Mouse (Mus musculus) forebrain, embryonic 12.5 days (tissue): ENCODE results near the gene Nmt1. TPM values are rescaled to one million over a fixed set of nuclear protein-coding genes. Genes with fewer than 3 reads are reported as not detected.

ENCODE experiments used
- ATAC-seq: fragments of 200-750 bp; cut with Nextera tagmentation; 2 replicates; pipeline ENCODE4 v1.8.0; 2017; ENCODE audit warnings: moderate TSS enrichment; ENCODE audit not compliant: low FRiP score
- H3K27ac ChIP-seq: fragments of 300-500 bp; sonication (generic); 2 replicates; pipeline ENCODE4 v1.5.1; 2016; ENCODE audit warnings: mild to moderate bottlenecking
- H3K27me3 ChIP-seq: fragments of 300-500 bp; sonication (generic); 2 replicates; pipeline ENCODE4 v1.6.1; 2016; ENCODE audit warnings: mild to moderate bottlenecking
- H3K36me3 ChIP-seq: fragments of 300-500 bp; sonication (generic); replicated peaks from 2 replicates; pipeline ENCODE4 v1.6.1; 2016; ENCODE audit warnings: mild to moderate bottlenecking
- H3K4me1 ChIP-seq: fragments of 300-500 bp; sonication (generic); 2 replicates; pipeline ENCODE4 v1.6.1; 2016
- H3K4me2 ChIP-seq: fragments of 300-500 bp; sonication (generic); 2 replicates; pipeline ENCODE4 v1.6.1; 2016; ENCODE audit warnings: mild to moderate bottlenecking, moderate library complexity
- H3K4me3 ChIP-seq: fragments of 300-500 bp; sonication (generic); replicated peaks from 2 replicates; pipeline ENCODE4 v1.5.1; 2016; ENCODE audit warnings: mild to moderate bottlenecking
- H3K9ac ChIP-seq: fragments of 300-500 bp; sonication (generic); 2 replicates; pipeline ENCODE4 v1.6.1; 2016; ENCODE audit warnings: mild to moderate bottlenecking
- H3K9me3 ChIP-seq: fragments of 300-500 bp; sonication (generic); 2 replicates; pipeline ENCODE4 v1.6.1; 2016
- WGBS: fragments of 180-500 bp; shearing (Covaris S2); methylation state at CpG from one replicate; pipeline ENCODE4 v1.1.7; 2016; 5-methylcytosine and 5-hydroxymethylcytosine counted together
- polyA plus RNA-seq: library from polyadenylated mRNA; unstranded; fragments of >200 nt; fragmentation: Nextera tagmentation; extraction: Ambion mirVana; gene quantifications from 2 replicates; pipeline ENCODE4 v1.2.1, GENCODE M21; 2016

Gene Nmt1
- 49.0 and 56.2 TPM in 2 replicates for polyA plus RNA-seq

DNA sequence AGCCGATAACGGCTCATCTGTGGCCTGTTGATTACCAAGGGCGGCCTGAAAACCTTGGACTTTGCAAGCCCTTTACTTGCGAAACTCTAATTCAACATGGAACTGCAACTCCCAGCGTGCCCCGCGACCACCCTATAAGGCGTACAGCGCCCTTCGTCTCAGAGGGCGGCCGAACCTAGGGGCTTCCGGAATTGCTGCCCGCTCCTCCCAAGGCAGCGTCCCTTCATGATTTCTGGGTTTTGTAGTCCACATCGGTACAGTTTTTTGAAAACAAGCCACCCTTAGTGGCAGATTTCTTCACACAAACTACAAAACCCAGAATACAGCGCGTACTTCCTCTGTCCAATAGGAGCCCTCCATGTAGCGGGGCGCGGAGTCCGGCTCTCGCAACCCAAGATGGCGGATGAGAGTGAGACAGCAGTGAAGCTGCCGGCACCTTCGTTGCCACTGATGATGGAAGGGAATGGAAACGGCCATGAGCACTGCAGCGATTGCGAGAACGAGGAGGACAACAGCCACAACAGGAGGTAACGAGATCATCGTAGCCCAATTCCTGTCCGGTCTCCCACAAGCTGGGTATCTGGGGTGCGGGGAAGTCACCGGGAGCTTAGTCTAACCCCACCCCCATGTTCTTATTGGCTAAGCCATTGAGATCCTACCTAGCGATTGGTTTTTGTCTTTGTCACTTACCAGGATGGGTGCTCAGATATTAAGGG lies at the start of gene Nmt1, which contains the start of gene Dcakd:
TSS of gene Nmt1 (plus strand) at position 15 of the 716 bp plus-strand sequence.
TSS of gene Dcakd (minus strand) at position 158 of the 716 bp plus-strand sequence.
- H3K4me3 ChIP-seq: peak within 1 kb of the TSS; percentile 62
- H3K4me1 ChIP-seq: peaks cover 30% of the 10 kb centered on the region
- ATAC-seq: peak; percentile 99
- peaks cover 16% of the 10 kb centered on the region for H3K36me3 ChIP-seq
- H3K9ac ChIP-seq: peak within 1 kb of the TSS; percentile 65
- WGBS: under 1% methylated on average over 36 of the region's 36 CpGs
- no peaks in the 10 kb centered on the region for H3K27me3 ChIP-seq
- H3K9me3 ChIP-seq: no peaks in the 10 kb centered on the region
- peak within 1 kb of the TSS; percentile 70 for H3K4me2 ChIP-seq
- H3K27ac ChIP-seq: peak within 1 kb of the TSS; percentile 65; the same call in 1 of the 2 replicates

DNA sequence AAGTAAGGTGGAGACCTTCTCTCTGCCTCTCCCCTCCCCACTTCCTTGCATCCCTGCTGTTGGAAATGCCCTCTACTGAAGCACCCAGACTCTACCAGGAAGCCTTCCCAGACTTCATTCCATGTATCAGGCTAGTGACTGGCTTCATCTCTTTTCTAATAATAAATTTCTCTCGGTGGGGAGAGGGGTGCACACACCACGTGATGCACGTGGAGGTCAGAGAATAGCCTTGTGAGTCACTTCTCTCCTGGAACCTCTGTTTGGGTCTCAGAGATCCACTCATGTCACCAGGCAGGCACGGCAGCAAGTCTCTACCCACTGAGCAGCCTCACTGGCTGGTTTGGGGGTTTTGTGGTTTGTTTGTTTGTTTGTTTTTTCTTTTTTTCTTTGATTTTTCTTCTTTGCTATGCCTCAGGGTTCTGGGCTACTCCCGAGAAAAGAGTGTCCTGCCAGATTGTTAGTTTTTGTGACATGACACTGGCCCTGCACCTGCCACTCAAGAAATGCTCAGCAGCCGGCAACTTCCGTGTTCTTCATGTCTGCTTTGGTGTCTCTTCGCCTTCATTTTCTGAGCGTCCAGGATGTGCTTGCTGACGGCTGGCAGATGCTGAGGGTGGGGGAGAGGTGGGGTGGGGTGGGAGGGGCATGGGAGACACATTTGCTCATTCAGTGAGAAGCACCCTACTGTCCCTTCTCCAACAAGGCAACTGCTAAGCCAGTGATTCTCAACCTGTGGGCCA lies 46.7 kb upstream of the Nmt1 start:
- Histone ChIP-seq H3K4me1 (peaks cover 12% of the 10 kb centered on the region), H3K27ac (no peak overlapping the region), H3K27me3 (peaks cover 7% of the 10 kb centered on the region), H3K4me2 (no peak overlapping the region), H3K36me3 (no peaks in the 10 kb centered on the region), H3K9me3 (no peaks in the 10 kb centered on the region), H3K4me3 (no peak overlapping the region), H3K9ac (no peak overlapping the region)
- no peak for ATAC-seq
- WGBS: 63% methylated on average over 10 of the region's 10 CpGs

DNA sequence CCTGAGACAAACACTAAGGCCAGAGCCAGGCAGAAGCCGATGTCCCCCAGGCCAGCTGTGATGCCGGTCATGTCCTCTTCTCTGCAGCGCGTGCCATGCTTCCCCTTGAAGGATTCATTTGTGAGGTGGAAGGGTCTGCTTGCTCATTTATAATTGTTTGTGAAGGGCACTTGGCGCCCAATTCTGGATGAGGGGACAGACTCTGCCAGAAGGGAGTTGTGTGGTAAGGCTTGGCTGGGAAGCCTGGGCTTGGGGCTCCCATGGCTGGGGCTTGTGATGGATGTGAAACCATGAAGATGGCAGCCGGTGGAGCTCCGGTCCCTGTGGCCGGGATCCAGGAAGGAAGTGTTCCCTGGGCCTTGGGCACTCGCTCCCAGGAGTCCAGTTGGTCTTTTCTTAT lies 43.9 kb upstream of the Nmt1 start:
- Histone ChIP-seq H3K36me3 (no peaks in the 10 kb centered on the region), H3K9ac (no peak overlapping the region), H3K4me1 (peaks cover 9% of the 10 kb centered on the region), H3K4me3 (no peak overlapping the region), H3K27me3 (peaks cover 18% of the 10 kb centered on the region), H3K27ac (no peak overlapping the region), H3K4me2 (no peak overlapping the region), H3K9me3 (no peaks in the 10 kb centered on the region)
- 87% methylated on average over 9 of the region's 9 CpGs for WGBS
- no peak for ATAC-seq

DNA sequence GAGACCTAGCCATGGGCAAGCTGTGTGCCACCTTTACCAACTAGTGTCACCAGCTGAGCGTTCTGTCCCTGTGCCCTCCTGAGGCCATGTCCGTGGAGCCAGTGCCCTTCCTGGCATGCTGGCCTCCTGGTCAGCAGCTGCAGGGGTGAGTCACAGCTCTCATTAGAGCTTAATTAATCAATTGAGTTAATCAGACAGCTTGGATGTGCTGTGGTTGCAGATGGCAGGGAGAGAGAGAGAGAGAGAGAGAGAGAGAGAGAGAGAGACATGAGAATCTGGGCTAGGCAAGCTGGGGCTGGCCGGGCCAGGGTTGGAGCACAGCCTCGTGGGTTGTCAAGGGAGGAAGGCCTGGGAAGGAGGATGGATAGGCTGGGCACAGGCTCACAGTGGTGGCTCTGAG lies 43.4 kb upstream of the Nmt1 start:
- H3K4me3 ChIP-seq: no peak overlapping the region
- 46% methylated on average over 4 of the region's 4 CpGs for WGBS
- ATAC-seq: no peak
- H3K9ac ChIP-seq: no peak overlapping the region; the same call in 1 of the 2 replicates
- no peaks in the 10 kb centered on the region for H3K36me3 ChIP-seq
- H3K27me3 ChIP-seq: peaks cover 23% of the 10 kb centered on the region
- no peaks in the 10 kb centered on the region for H3K9me3 ChIP-seq
- H3K27ac ChIP-seq: no peak overlapping the region
- H3K4me1 ChIP-seq: peaks cover 12% of the 10 kb centered on the region
- no peak overlapping the region for H3K4me2 ChIP-seq

DNA sequence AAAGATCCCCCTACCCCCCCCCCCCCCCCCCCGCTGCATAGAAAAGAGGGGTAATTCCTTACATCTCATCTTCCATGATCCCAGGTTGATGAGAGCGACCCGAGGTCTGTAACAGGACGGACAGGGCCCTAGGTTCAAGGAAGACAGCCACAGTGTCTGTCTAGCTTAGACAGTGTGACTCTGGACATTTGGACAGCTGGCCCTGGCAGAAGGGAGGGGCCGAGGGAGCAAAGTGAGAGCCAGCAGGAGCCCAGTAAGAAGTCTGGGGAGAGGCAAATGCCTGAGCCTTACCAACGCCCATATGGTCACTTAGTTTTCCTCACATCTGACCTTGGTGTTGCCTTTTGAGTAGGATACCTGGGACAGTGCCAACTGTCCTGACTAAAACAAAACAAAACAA lies 42.8 kb upstream of the Nmt1 start:
- 61% methylated on average over 6 of the region's 6 CpGs for WGBS

DNA sequence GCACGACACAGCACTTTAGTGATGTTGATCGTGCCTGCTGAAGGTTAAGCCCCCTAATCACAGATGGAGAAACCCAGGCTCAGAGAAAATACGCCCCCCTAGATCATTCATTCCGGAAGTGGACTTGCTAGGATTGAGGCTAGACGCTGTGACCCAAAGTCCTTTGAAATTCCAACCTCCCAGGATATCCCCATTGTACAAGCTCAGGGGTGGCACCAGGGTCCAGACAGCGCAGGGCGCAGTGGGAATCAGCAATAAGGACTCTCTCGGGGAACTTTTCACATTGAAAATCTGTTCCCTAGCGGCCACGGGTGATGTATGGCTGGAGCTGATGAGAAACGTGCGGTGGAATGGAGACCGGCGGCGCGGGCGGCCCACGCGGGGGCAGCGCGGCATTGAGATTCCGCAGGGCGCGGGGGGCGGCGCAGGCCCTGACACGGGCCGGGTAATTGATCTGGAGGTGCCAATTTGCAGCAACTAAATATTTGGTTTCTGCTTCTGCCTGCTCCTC lies 38.3 kb upstream of the Nmt1 start:
- ATAC-seq: no peak
- Histone ChIP-seq H3K27me3 (peaks cover 53% of the 10 kb centered on the region), H3K4me3 (peak overlapping the region; percentile 40), H3K36me3 (peaks cover 15% of the 10 kb centered on the region), H3K9ac (peak overlapping the region; percentile 42; the same call in 1 of the 2 replicates), H3K27ac (no peak overlapping the region), H3K4me2 (peak overlapping the region; percentile 67), H3K4me1 (peaks cover 54% of the 10 kb centered on the region), H3K9me3 (no peaks in the 10 kb centered on the region)
- 7% methylated on average over 28 of the region's 28 CpGs for WGBS

More for the DNA sequence above, 42.8 kb upstream of the Nmt1 start:
- H3K27me3 ChIP-seq: peaks cover 28% of the 10 kb centered on the region
- H3K4me3 ChIP-seq: no peak overlapping the region
- H3K36me3 ChIP-seq: no peaks in the 10 kb centered on the region
- H3K4me2 ChIP-seq: no peak overlapping the region
- H3K9ac ChIP-seq: no peak overlapping the region; the same call in 1 of the 2 replicates
- peaks cover 18% of the 10 kb centered on the region for H3K4me1 ChIP-seq
- no peaks in the 10 kb centered on the region for H3K9me3 ChIP-seq
- no peak for ATAC-seq
- no peak overlapping the region for H3K27ac ChIP-seq

DNA sequence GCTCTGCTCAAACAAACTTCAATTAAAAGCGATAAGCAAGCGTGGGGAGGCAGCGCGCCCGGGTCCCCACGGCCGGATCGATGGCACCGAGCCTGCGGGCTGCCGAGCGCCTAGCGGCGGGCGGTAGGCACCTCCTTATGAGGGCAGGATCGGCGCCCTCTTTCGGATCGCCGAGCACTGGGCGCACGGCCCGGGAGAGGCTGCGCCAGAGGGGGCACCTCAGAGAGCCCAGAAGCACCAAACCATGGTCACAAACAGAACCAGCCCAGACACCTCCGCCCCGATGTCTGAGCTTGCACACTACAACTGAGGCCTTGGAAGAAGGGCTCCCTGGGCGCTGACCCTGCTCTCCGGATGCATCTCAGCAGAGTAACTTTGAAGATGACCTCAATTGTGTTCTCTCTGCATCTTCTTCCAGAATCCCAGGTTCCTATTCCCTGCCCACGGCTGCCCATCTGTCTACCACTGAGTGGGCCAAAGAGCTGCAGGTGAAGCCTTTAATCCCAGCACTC lies 37.8 kb upstream of the Nmt1 start:
- Histone ChIP-seq H3K9me3 (no peaks in the 10 kb centered on the region), H3K4me3 (peak overlapping the region; percentile 40), H3K27me3 (peaks cover 53% of the 10 kb centered on the region), H3K27ac (no peak overlapping the region), H3K36me3 (peaks cover 21% of the 10 kb centered on the region), H3K4me1 (peaks cover 50% of the 10 kb centered on the region), H3K4me2 (peak overlapping the region; percentile 67), H3K9ac (peak overlapping the region; percentile 42; the same call in 1 of the 2 replicates)
- ATAC-seq: no peak
- WGBS: 2% methylated on average over 28 of the region's 29 CpGs

DNA sequence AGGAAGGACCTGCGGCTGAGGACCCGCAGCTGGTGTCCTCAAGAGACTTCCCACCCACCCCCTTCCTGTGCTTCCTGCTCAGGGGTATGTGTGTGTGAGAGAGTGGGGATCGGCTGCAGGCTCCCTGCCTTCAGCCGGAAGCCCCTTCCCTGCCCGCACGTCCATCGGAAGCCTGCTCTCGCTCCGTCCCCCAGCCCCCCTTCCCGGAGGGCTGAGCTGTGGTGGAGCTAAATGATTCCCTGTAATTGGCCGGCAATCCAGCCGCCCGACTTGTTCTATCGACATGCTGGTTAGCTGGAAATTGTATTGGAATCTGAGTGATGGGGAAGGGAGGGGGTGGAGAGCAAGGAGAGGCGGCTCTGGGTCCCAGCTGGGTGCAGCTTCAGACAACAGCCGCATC lies 36.3 kb upstream of the Nmt1 start:
- peaks cover 46% of the 10 kb centered on the region for H3K27me3 ChIP-seq
- no peaks in the 10 kb centered on the region for H3K9me3 ChIP-seq
- peak overlapping the region; percentile 3; the same call in 1 of the 2 replicates for H3K4me3 ChIP-seq
- peaks cover 49% of the 10 kb centered on the region for H3K4me1 ChIP-seq
- peak overlapping the region; percentile 40 for H3K9ac ChIP-seq
- peak; percentile 59 for ATAC-seq
- 2% methylated on average over 16 of the region's 16 CpGs for WGBS
- peaks cover 35% of the 10 kb centered on the region for H3K36me3 ChIP-seq
- H3K4me2 ChIP-seq: peak overlapping the region; percentile 46
- no peak overlapping the region for H3K27ac ChIP-seq

DNA sequence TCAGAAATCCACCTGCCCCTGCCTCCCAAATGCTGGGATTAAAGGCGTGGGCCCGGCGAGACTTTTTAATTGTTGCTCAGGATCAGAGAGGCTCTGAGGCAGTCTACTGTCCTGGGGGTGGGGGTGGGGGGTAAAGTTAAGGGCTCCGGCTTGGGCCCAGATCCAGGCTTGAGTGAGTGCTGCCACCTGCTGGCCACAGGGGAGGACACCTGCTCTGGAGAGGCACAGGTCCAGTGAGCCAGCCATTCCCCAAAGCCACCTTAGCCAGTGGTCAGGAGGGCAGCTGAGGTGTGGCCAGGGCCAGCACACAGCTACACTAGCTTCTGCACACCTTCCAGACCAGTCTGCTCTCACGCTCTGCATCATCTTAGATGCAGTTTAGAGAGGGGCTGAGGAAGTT lies 35.0 kb upstream of the Nmt1 start:
- ATAC-seq: peak; percentile 37; the same call in 1 of the 2 replicates
- peaks cover 49% of the 10 kb centered on the region for H3K4me1 ChIP-seq
- H3K36me3 ChIP-seq: peaks cover 48% of the 10 kb centered on the region
- 6% methylated on average over 5 of the region's 5 CpGs for WGBS
- peak overlapping the region; percentile 10; the same call in 1 of the 2 replicates for H3K4me2 ChIP-seq
- H3K9ac ChIP-seq: no peak overlapping the region
- peak overlapping the region; percentile 71; the same call in 1 of the 2 replicates for H3K27ac ChIP-seq
- H3K9me3 ChIP-seq: no peaks in the 10 kb centered on the region
- H3K4me3 ChIP-seq: no peak overlapping the region
- peaks cover 46% of the 10 kb centered on the region for H3K27me3 ChIP-seq

DNA sequence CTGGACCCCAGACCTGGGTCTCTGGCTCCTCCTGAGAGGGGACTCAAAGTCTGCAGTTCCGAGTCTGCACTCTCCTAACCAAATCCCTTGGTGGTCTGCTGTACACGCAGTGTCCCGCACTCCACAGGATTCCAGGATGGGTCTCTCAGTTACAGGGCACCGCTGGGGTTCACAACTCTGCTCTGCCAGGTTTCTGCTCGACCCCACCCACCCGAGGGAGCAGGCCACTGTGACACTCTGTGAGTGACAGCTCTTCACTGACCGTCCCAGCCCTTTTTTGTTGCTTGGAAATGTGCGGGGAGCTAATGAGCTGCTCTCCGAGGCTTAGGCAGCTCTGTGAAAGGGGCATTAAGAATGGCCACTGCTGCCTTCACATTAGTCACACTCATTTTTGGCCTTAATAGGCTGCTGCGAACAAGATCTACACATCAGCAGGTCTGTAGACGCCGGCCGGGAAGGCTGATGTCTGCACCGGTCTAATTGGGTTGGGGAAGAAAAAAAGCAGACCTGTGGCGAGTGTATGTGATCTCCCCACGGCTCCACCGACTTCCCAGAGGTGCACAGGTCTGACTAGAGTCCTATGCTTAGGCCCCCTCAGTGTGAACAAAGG lies 34.5 kb upstream of the Nmt1 start:
- Histone ChIP-seq H3K4me2 (peak overlapping the region; percentile 10; the same call in 1 of the 2 replicates), H3K9ac (no peak overlapping the region), H3K9me3 (no peaks in the 10 kb centered on the region), H3K36me3 (peaks cover 54% of the 10 kb centered on the region), H3K4me1 (peaks cover 49% of the 10 kb centered on the region), H3K27me3 (peaks cover 41% of the 10 kb centered on the region), H3K4me3 (no peak overlapping the region), H3K27ac (peak overlapping the region; percentile 71)
- WGBS: 15% methylated on average over 17 of the region's 17 CpGs
- peak; percentile 30; the same call in 1 of the 2 replicates for ATAC-seq

DNA sequence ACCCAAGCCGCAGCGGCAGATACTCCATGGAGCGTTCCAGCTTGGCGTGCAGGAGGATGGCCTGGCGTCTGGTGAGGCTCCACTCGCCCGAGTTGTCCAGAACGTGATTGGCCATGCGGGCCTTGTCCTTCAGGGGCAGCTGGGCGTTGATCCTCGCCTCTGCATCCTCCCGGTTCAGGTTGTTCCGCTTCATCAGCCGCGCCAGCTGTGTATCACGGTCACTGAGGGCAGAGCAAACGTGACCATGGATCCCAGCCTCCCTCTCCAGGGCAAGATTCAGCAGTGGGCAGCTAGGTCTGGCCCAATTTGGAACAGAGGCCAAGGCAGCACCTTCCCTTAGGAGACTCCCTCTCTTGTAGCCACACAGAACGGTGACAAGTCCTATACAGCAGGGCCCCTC lies 33.0 kb upstream of the Nmt1 start:
- Histone ChIP-seq H3K4me3 (no peak overlapping the region), H3K27ac (0 out of 2 replicates have a peak overlapping the region, but pooled peaks have one; percentile 71), H3K36me3 (peaks cover 68% of the 10 kb centered on the region), H3K4me2 (no peak overlapping the region), H3K4me1 (peaks cover 54% of the 10 kb centered on the region), H3K27me3 (peaks cover 26% of the 10 kb centered on the region), H3K9ac (no peak overlapping the region), H3K9me3 (no peaks in the 10 kb centered on the region)
- 92% methylated on average over 18 of the region's 18 CpGs for WGBS
- ATAC-seq: no peak
